Mouse (Mus musculus) left cerebral cortex, adult 11 months (tissue): Measurements from ENCODE around the gene Prmt2.

Experiments used
- DNase-seq: peaks from one replicate; pipeline ENCODE4 v3.0.0; 2022; ENCODE audit warnings: low spot score

Prmt2 gene

DNA sequence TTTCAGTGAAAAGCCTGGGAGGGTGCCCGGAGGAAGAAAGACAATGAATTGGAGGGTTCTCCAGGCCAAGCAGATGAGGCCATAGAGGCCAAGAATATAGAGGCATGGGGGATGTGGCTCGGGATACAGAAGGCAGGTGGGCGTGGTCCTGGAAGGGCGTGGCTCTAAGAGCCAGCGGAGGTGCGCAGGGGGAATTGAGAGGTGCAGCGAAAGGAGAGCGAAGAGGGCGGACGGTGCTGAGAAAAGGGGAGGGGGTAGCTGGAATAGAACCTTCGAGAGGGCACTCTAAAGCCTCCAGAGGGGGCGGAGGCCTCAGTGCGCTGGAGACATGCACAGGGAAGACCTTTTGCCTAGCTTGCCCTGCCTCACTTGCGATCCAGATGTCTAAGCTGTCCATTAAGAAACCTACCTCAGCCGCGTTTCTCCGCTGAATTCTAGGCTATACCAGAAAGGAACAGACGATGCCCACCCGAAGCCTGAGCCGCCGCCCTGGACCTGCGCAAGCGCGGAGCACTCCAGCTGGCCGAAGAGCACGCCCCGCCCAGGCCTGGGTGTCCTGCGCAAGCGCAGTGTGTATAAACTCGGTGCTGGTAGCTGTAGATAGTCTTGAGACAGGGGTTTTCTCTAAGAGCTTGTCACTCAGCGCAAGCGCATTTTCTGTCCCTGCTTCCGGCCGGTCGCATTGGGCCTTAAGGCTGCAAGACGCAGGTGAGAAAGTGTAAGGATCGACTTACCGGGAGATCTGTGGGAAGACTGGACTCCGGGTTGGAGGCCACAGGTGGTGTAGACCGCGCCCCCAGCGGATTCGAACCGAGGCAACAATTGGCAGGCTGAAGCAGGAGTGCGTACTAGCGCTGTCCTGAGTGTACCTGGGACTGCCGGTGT is at the start of gene Prmt2:
Prmt2 (minus strand) TSS at position 525 of the 885 bp plus-strand sequence.
- peak; percentile 82 for DNase-seq

DNA sequence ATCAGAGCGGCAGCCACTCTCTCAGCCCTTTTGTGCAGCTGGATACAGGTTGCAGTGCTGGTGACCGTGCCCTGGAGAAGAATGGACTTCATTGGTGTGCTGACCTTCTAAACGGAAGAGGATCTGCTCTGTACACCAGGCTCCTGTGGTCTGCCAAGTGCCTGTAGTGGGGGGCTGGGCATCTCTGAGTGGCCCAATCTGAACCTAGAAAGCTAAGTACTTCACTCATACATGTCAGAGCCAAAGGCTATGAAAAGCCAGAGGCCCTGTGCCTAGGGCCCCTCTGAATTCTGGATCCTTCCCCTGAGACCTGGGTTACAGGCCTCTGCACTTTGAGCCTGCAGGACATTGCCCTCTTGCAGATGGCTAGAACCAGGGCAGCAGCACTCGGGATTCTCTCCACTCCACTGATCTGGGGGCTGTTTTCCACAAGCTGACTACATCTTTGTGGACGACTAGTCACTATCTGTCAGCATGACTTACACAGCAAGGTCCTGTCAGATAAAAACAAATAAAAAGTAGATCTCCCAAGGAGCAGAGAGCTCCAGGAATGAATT is 41.0 kb upstream of the Prmt2 start:
- DNase-seq = no peak

DNA sequence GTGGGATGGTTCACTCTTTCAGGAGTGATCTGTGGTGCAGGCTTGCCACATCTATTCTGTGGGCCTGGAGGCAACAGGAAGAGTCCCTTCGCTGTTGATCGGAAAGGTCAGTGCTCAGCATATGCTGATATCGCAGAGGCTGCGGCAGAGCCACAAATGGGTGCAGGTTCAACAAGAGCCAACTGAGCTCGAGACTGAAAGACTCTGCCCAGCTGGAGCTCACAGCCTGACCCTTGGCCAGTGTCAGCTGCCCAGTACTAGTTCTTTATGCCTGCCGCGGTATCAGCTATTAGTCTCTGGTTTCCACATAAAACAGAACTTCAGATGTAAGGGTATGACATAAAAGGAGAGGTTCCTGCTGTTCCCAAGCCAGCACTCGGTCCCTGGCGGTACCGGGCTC is 37.6 kb upstream of the Prmt2 start:
- no peak for DNase-seq

DNA sequence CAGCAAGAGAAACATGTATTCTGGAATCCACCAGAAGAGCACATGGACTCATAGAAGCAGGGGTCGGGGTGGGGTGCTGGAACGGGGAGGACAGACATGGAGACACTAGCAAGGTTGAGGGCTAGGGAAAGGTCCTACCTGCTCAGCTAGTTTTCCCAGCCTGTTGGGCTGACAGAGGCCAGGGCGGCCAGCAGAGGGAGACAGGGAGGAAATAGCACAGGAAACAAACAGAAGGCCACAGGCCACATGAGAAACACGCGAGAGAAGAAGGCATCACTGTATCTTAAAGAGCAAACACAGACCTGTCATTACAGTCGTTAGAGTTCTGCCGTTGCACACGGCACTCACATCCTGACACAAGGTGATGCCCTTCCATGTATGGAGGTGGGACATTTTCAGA is 33.6 kb upstream of the Prmt2 start:
- DNase-seq = no peak

DNA sequence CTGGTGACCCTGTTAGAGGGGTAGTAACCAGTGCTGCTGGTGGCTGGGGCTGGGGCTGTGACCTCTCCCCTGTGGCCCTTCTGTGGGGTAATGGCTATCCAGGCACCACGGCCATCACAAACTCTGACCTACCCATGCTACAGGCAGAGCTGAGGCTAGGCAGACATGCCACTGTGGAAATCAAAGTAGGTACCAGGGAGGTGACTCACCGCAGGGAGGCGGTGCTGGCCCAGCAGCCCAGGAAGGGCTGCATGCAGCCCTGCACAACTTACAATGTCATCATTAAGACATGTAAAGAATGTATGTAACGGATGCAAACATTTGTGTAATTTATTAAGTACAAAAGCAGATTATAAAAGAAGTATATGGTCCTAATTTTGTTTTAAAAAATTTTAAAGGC is 24.8 kb upstream of the Prmt2 start:
- no peak for DNase-seq

DNA sequence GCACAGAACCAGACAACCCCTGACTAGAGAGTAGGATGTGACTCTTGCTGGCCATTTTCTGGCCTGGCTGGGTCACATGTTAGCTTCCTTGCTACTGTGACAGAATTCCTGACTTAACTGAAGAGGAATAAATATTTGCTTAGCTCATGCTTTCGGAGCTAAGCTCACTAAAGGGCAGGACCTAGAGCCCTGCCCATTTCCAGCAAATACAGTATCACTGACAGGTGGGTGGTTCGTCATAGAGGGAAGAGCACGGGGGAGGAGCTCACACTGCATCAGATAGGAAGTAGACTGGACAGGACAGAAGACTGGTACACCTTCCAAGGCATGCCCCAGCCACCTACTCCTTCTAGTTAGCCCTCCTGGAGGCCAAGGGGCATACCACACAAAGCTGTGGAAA is 23.8 kb upstream of the Prmt2 start:
- DNase-seq = no peak

DNA sequence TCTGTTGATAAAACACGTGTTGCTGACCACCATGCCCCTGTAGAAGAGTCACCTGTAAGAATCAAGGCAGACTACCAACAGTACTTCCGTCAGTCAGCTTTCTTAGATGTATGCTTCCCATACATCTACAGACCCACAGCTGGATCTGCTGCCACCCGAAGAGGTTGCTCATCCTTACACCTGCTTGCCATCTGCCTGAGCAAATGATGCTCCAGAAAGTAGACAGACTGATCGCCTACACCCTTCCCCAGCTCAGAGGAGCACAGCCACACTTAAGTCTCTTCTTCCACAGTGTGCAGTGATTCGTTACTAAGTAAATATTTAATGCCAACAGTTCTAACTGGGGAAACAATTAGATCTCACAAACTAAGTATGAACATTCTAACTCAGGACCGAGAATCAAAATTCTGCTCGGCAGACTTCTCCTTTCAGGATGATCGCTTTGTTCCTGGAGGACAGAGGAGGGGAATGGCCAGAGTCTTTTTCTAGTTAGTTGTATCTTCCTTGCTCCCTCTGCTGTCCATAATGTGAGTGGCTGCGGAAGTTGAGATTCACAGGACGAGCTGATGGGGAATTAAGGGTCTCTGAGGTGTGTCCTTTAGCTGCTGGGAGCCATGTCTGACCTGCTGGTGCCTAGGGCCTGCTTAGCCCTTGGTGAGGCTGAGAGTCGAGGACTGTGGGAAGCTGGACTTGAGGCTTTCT is 22.8 kb upstream of the Prmt2 start:
- DNase-seq = no peak

DNA sequence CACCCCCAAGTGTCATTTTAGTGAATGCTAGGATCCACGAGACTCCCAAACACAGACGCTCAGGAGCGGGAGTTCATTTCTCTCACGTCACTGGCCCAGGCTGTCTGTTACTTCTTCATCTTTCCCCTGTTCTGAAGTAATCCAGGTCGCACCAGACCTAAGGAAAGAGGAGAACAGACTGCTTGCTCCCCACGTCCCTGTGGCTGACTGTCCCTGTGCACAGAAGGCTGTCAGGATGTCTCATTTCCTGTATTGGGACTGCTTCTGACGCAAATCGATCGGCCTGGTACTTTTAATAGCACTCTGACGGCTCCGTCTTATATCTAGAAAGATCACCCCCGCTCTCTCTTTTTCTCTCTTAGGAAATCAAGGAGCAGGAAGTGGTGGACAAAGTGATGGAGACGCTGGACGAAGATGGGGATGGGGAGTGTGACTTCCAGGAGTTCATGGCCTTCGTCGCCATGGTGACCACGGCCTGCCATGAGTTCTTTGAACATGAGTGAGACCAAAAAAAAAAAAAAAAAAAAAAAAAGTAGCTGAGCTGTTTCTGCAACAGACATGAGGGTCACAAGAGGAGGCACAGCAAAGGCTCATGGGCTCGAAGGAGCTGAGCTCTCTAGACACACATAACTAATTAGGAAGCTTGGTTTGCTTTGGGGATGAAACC is 22.0 kb upstream of the Prmt2 start:
- no peak for DNase-seq

DNA sequence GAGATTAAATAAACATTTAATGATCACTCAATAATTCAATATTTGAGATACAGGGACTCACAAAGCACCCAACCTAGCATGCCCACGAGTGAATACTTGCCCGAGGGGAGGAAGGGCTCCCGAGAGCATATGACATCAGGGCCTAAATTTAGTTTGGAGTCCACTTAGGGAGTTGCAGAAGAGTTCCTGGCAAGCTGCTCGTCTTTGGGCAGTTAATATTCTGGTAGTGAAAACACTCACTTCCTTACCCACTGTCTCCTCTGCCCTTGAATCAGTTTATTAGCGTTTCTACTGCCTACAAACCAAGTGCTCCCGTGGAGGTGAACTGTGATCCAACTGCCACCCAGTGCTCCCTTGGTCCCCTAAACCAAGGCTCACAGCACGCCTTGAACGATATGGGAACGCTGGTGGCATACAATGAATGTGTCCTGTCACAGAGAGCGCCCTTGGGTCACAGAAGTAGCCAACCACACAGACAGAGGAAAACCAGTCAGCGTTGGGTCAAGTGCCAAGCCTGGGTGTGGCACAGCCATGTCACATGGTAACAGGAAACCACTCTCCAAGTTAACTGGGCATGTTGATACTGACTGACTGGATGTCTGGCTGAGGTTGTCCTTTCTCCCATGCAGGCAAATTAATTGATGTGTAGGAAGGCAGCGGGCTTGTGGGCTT is 20.2 kb upstream of the Prmt2 start:
- DNase-seq = no peak

DNA sequence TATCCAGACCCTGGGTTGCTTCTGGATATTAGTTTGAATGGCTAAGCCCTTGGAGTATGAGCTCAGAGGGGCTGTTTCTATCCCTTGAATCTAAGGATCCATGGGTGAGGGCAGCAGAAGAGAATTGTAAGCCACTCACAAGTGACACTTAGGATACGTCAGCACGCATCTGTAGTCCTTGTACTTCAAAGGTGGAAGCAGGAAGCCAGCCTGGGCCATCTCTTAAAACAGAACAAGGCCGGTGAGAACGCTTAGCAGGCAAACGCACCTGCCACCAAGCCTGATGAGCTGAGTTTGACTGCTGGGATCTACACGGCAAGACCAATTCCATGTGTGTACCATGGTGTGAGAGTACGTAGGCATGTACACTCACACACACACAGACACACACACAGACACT is 19.6 kb upstream of the Prmt2 start:
- no peak for DNase-seq

DNA sequence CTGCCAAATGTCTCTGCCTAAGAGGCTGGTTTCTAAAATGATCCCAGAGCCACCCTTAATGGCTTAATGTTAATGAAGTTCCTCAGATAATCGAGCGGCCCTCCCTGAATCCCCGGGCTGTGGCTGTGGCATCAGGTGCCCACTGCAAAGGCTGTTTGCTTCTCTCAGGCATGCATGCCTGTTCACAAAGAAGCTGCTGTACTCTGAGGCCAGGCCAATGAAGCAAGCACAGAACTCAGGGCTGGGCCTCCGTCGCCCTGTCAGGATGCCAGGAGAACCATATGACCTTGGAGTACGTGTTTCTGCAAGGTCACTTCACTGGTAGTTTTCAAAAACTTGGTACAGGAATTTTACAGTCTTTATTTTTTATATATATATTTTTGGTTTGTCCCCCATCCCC is 18.0 kb upstream of the Prmt2 start:
- DNase-seq = no peak

DNA sequence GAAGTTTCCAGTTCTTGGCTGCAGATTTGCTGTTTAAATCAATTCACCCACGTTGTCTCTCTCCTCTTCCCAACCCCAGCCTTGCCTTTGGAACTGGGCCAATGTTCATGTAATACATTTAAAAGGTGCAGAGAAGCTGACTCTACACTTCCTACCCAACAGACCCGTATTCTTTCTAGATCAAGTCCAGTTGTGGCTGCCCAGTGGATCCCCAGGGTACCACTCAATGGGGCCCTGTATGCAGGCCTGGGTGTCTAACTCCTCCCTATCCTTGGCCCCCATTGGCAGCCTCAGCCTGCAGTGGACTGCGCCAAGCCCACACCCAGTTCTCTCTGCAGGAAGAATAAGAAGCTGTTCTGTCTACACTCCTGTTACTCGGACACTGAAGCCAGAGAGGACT is 15.9 kb upstream of the Prmt2 start, which contains the start of gene S100b:
S100b (plus strand) TSS at position 318 of the 400 bp plus-strand sequence.
- no peak for DNase-seq

DNA sequence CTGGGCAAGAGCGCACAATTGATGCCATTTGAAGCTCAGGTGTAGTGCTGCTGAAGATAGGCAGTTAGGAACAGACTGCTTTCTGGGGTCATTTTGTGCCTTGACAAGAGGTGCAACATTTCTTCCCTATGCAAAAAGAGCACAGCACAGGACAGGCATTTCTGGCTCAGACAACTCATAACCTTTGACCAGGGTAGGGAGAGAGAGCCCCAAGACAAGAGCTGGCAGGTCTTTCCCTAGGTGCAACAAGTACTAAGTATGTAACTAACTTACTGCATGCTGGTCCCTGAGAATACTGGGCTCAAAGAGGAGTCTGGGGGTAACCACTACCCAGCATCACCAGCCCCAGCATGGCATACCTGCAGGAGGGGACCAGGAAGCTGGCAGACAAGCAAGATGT is 15.4 kb upstream of the Prmt2 start:
- DNase-seq = no peak

DNA sequence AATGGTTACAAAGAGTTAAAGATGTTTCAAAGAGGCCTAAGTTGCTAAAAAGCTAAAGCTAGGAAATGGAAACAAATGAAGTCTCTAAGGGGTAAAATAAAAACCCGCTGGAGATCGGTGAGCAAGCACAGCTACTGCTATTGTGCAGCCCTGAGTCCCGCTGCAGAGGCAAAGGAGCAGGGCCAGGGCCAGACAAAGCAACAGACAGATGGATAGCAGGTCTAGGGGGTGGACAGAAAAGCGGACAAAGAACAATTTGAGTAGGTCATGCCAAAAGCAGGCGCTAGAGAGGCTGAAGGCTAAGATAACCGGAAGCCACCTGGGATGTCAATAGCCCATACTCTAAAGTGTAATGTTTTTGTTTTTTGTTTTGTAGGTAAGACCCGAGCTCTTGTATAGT is 13.2 kb upstream of the Prmt2 start:
- no peak for DNase-seq

DNA sequence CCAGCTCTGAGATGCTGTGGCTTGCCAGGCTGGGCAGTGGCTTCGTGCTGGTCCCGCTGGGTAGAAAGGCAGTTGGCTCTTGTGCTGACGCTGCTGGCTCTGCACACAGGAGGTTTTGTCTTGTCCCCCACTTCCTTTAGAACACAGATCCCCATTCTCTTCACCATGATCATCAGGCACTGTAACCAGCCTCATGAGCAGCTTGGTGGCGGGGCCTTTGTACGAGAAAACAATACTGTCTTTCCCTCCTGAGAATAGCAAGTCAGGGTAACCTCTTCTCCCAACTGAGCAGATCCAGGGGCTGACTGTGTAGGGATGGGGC is 10.9 kb upstream of the Prmt2 start:
- DNase-seq = no peak

DNA sequence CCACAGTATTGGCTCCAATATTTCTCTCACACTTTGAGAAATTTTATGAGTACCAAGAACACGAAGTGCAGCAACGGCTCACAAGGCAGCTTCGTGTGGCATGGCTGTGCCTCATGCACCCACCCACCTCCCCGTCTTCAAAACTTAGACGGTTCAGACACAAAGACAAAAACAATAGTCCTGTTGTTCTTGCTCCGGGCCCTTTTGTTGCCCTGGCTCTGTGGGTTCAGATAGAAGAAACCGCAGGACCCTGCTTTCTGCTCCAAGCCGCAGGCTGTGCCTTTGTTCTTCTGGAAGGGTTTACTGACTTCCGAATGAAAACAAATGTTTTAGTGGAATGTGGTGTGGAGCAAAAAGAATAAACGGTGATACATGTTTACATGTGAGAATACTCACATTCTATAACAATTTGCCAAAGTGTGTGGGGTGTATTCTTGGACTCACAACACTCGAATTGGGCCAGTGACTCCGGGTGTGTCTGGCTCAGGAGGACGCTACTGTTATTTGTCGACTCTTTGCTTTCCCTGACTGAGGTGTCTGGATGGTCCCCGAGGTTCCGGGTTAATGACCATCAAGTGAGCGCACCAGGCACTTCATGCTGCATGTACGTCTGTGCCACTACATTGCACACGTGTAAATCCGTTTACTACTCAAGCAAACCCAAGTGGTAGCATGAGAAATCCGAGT is 10.4 kb upstream of the Prmt2 start:
- DNase-seq = no peak

DNA sequence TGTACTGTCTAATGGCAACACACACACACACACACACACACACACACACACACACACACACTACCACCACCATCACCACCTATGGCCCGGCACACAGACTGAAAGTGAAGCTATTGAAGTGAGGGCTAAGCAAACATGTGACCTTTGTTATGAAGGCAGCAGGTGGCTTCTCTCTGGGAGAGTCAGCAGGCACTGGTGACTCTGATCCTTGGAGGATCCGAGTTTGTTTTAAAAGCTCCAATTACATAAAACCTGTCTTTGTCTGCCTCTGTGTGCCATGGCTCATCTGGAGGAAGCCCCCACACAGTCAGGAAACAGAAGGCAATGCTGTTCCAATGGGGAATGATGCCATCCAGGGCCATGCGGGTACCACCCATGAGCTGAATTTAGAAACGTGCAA is 8.9 kb upstream of the Prmt2 start:
- DNase-seq = no peak

DNA sequence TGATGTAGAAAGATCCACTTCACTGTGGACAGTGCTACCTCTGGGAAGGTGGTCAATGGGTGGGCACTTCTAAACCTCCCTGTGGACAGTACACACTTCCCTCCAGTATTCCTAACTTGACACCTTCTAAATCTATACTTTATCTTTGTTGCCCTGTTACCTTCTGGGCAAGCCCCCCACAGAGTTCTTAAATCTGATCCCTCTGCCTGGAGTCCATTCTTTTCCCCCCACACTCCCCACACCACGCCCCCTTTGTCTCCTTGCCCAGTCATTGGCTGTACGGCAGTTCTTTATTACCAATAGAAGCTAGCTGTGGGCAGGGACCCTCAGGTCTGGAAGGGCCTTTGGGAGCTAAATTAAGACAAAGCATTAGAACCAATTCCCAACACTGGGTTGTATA is 7.4 kb upstream of the Prmt2 start:
- DNase-seq = no peak

DNA sequence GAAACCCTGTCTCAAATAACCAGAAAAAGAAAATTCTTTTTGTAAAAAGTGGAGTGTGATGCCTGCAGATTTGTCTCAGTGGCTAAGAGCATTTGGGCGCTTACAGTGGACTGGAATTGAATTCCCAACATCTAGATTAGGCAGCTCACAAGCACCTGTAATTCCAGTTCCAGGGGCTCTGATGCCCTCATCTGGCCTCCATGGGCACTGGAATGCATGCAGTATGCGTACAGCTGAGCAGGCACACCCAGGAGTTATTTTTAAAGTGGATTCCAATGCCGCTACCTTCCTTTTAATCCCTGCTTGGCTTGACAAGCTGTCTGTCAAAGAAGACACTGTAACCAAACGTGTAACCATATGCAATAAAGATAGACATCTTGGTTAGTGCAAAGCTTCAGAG is 1.7 kb upstream of the Prmt2 start:
- no peak for DNase-seq

DNA sequence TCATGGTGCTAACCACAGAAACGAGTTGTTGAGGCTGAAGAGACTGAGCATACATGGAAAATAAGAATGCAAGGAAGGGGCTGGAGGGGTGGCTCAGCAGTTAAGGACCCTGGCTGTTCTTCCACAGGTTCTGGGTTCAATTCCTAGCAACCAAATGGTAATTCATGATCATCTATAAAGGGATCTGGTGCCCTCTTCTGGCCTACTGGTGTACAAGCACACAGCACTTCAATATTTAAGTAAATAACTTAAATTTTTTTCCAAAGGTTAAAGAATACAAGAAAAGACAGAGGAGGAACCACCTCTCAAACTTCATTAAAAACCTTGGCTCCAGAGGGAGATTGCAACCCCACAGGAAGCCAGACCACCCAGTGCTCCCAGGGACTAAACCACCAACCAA is 8.0 kb downstream of the Prmt2 start:
- no peak for DNase-seq

DNA sequence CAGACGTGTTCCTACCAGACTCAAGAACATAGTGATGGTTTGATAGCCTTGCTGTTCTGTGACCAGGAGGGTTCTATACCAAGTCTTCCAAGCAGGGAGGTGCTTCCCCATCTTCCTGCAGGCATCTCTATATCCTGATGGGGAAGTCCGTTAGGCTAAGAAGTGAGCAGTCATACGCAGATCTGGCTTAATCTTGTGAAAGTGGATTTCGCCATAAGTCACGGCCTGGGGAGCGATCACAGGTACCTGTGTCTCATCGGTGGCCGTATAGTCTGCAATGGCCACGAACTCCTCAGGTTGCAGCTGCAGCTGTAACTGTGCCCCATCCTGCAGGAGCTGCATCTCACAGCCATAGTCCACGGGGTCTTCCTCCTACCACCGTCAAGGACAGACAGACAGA is 11.7 kb downstream of the Prmt2 start:
- DNase-seq = no peak

DNA sequence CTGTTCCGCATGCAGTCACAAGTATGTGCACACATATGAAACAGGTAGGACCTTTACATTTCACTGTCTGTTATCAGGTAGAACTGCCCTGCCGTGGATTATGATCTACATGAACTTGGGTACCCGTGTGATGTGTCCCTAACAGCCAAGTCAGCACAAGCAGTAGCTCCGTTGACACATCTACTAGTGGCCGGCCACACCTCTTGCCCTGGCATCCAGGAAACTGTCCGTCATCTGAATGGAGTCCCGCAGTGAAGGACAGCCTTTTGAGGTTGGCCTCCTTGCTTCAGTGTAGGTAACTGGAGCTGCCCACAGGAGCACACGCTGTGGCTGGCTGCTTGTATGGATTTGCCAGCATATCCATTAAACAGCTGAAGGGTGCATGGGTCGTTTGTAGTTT is 19.4 kb downstream of the Prmt2 start:
- no peak for DNase-seq
